Mouse (Mus musculus) cerebellum, adult 2 months (tissue): ENCODE measurements around the gene Fam229a. TPM values are rescaled to one million over a fixed set of nuclear protein-coding genes. Genes with fewer than 3 reads are reported as not detected.
A peak's percentile ranks its signal among the peaks of the same experiment; 100 is the strongest.
"Not testable (repeated sequence)": the region's sequence is repeated elsewhere in the genome, so short reads cannot be mapped to it uniquely, and the experiment has no call there.

Experiments used
- DNase-seq, 2 experiments: peaks; one replicate each; pipeline ENCODE4 v3.0.0; 2021
- H3K27ac ChIP-seq: fragments of 200-500 bp; 2 replicates; pipeline ENCODE4 v1.5.1; 2012; ENCODE audit warnings: low read length, control low read depth, inconsistent platforms; ENCODE audit not compliant: insufficient read depth
- H3K27me3 ChIP-seq: fragments of 200-500 bp; 2 replicates; pipeline ENCODE4 v1.6.1; 2012; ENCODE audit warnings: inconsistent platforms, mild to moderate bottlenecking, low read length, moderate library complexity; ENCODE audit not compliant: control insufficient read depth, insufficient read depth
- H3K4me1 ChIP-seq: fragments of 200-500 bp; 2 replicates; pipeline ENCODE4 v1.6.1; 2011; ENCODE audit warnings: low read length; ENCODE audit not compliant: control insufficient read depth, insufficient read depth
- H3K4me3 ChIP-seq: fragments of 200-500 bp; replicated peaks from 2 replicates; pipeline ENCODE3; 2011; ENCODE audit warnings: mild to moderate bottlenecking, low read depth, low read length, control low read depth; ENCODE audit not compliant: insufficient read depth
- CTCF ChIP-seq: fragments of 200-500 bp; IDR thresholded peaks from 2 replicates; pipeline ENCODE4 v1.5.1; 2011; ENCODE audit warnings: low read depth, mild to moderate bottlenecking, control low read depth, low read length, moderate library complexity, borderline replicate concordance; ENCODE audit not compliant: insufficient read depth
- POLR2A ChIP-seq: fragments of 200-500 bp; IDR thresholded peaks from 2 replicates; pipeline ENCODE4 v1.6.1; 2011; ENCODE audit warnings: low read length, control low read depth, borderline replicate concordance; ENCODE audit not compliant: insufficient read depth
- WGBS: fragments of 180-500 bp; shearing (Covaris S2); methylation state at CpG from one replicate; pipeline ENCODE4 v1.1.7; 2018; 5-methylcytosine and 5-hydroxymethylcytosine counted together
- polyA plus RNA-seq: library from polyadenylated mRNA; depleted of rRNA; stranded (reverse); fragments of >200 nt; gene quantifications from 2 replicates; pipeline ENCODE4 v1.2.3, GENCODE M21; 2012; rRNA removed

The Fam229a gene
- polyA plus RNA-seq, 1 experiment, result 0.67 TPM

DNA sequence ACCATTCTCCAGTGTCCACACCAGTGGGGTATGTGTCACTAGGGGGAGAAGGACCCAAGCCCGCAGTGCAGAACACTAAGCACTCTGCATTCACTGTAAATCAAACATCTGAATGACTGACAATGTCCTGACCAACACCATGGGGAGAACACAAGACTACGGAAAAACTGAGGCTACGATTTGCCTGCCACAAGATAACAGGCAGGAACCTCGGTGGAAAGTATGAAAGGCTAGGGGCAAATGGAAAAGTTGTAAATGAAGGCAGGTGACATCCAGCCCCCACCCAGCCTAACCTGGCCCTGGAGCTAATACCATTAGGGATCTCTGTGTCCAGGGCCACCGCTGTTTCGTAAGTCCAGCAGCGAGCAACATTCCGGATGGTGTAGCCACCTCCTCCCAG is 27.5 kb downstream of the Fam229a start:
- TF ChIP-seq POLR2A (no peak), CTCF (no peak)
- 87% methylated on average over 8 of the region's 8 CpGs for WGBS
- H3K4me3 ChIP-seq, result no peak overlapping the region
- no peaks in the 10 kb centered on the region for H3K4me1 ChIP-seq
- no peak overlapping the region for H3K27ac ChIP-seq
- DNase-seq, result no peak
- H3K27me3 ChIP-seq, result peaks cover 3% of the 10 kb centered on the region; the same call in 1 of the 2 replicates

DNA sequence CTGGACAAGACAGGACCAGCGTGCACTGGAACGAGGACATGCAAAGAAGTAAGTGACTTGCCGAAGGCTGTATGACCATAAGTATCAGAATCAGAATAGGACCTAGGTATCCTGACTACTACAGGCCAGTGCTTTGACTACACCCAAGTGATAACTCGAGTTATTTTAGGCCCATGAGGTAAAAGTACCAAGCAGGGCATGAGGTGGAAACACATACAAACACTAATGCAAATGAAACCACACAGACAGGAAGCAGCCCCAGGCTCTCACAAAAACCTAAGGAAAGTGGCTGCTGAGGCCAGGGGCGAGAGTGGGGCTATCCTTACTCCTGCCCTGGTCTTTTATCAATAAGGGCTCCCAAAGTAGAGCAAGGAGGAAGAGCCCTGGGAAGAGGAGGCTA is 34.3 kb downstream of the Fam229a start:
- no peak overlapping the region for H3K4me3 ChIP-seq
- H3K4me1 ChIP-seq, result no peaks in the 10 kb centered on the region
- no peak for DNase-seq
- 94% methylated on average over 5 of the region's 5 CpGs for WGBS
- no peak overlapping the region for H3K27ac ChIP-seq
- TF ChIP-seq POLR2A (no peak), CTCF (no peak)
- no peaks in the 10 kb centered on the region for H3K27me3 ChIP-seq

DNA sequence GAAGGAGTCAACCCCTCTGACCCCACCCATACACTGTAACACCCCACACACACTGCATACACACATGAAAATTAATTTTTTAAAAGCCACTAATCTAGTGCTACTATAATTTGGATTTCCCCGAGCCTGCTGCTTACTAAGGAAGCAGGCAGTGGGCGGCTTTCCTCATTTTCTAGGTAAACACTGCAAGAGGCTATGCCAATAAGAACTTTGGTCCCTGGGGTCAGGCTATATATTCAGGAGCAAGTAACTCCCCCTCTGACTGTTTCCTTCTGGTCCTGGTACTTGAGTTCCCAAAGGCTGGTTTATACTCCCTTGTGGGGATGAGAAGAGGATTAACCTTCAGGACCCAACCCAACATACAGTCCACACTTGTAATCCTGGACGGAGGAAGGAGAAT is 34.9 kb downstream of the Fam229a start:
- no peaks in the 10 kb centered on the region for H3K27me3 ChIP-seq
- 86% methylated on average over 3 of the region's 3 CpGs for WGBS
- no peaks in the 10 kb centered on the region for H3K4me1 ChIP-seq
- TF ChIP-seq CTCF (no peak), POLR2A (no peak)
- H3K4me3 ChIP-seq, result no peak overlapping the region
- no peak for DNase-seq
- no peak overlapping the region for H3K27ac ChIP-seq

DNA sequence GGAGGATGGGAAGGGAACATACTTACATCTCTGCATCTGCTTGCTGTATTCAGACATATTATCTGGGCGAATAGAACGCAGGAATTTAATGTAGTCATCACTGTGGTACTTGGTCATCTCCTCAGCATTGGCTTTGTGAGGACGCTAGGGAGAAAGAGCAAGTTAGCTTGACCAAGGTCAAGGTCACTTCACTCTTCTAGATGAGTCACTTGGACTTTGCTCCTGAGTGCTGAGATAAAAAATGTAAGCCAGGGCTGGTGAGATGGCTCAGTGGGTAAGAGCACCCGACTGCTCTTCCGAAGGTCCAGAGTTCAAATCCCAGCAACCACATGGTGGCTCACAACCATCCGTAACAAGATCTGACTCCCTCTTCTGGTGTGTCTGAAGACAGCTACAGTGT is 37.9 kb downstream of the Fam229a start:
- not testable (repeated sequence) for H3K27me3 ChIP-seq, H3K4me3 ChIP-seq, DNase-seq, H3K27ac ChIP-seq, H3K4me1 ChIP-seq
- 98% methylated on average over 6 of the region's 6 CpGs for WGBS

DNA sequence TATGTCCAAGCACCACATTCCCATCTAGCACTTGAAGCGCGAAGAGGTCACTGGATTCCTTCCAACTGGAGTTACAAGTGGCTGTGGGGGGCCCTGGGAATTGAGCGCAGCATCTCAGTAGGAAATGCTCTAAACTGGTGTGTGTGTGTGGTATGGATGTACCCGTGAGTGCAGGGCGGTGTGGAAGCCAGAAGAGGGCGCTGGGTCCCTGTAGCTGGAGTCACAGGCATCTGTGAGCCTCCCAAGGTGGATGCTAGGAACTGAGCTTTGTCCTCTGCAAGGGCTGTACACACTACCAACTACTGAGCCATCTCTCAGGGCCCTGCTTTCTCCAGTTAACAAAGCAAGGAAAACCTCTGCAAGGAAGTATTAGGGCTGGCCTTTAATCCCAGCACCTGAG is 49.0 kb downstream of the Fam229a start:
- peak; percentile 34; the same call in 1 of the 2 replicates for TF ChIP-seq CTCF
- TF ChIP-seq POLR2A, result no peak
- Histone ChIP-seq H3K4me3 (no peak overlapping the region), H3K27me3 (no peaks in the 10 kb centered on the region), H3K4me1 (peaks cover 6% of the 10 kb centered on the region), H3K27ac (no peak overlapping the region)
- 55% methylated on average over 6 of the region's 6 CpGs for WGBS
- DNase-seq, result peak in 1 of 2 experiments; percentile 27

Other genes starting within 250 kb of the Fam229a start
- 15.6 and 18.5 TPM in 2 replicates for gene C77080, start 229.8 kb upstream of the Fam229a start, polyA plus RNA-seq
- 1.00 and 1.4 TPM in 2 replicates for gene Sync, start 203.6 kb upstream of the Fam229a start, polyA plus RNA-seq
- 70.9 and 73.7 TPM in 2 replicates for gene Rbbp4, start 155.8 kb upstream of the Fam229a start, polyA plus RNA-seq
- 31.2 and 35.3 TPM in 2 replicates for gene Zbtb8os, start 155.5 kb upstream of the Fam229a start, polyA plus RNA-seq
- gene Zbtb8a, start 113.1 kb upstream of the Fam229a start, polyA plus RNA-seq, result 10.6 and 12.9 TPM in 2 replicates
- 2.1 and 2.2 TPM in 2 replicates for gene Zbtb8b, start 50.3 kb upstream of the Fam229a start, polyA plus RNA-seq
- gene Bsdc1, start 29.6 kb upstream of the Fam229a start, polyA plus RNA-seq, result 33.9 and 37.3 TPM in 2 replicates
- gene Tssk3, start 168 bp upstream of the Fam229a start, polyA plus RNA-seq, result 0.16 TPM in 2 replicates
- gene Marcksl1, start 22.4 kb downstream of the Fam229a start, polyA plus RNA-seq, result 68.0 and 70.0 TPM in 2 replicates
- gene Hdac1, start 51.5 kb downstream of the Fam229a start, polyA plus RNA-seq, result 61.5 and 66.8 TPM in 2 replicates
- gene Lck, start 82.5 kb downstream of the Fam229a start, polyA plus RNA-seq, result 0.92 and 1.00 TPM in 2 replicates
- gene Fam167b, start 87.4 kb downstream of the Fam229a start, polyA plus RNA-seq, result 0.26 and 0.40 TPM in 2 replicates
- gene Eif3i, start 109.5 kb downstream of the Fam229a start, polyA plus RNA-seq, result 231 and 232 TPM in 2 replicates
- 143 and 144 TPM in 2 replicates for gene Tmem234, start 109.5 kb downstream of the Fam229a start, polyA plus RNA-seq
- 8.8 and 10.6 TPM in 2 replicates for gene Dcdc2b, start 123.1 kb downstream of the Fam229a start, polyA plus RNA-seq
- 37.1 and 40.6 TPM in 2 replicates for gene Iqcc, start 127.9 kb downstream of the Fam229a start, polyA plus RNA-seq
- gene Ccdc28b, start 132.8 kb downstream of the Fam229a start, polyA plus RNA-seq, result 184 and 201 TPM in 2 replicates
- gene Txlna, start 149.9 kb downstream of the Fam229a start, polyA plus RNA-seq, result 40.0 and 40.6 TPM in 2 replicates
- 55.3 and 56.9 TPM in 2 replicates for gene Kpna6, start 181.6 kb downstream of the Fam229a start, polyA plus RNA-seq
- gene Tmem39b, start 205.6 kb downstream of the Fam229a start, polyA plus RNA-seq, result 13.2 and 13.8 TPM in 2 replicates